Mouse (Mus musculus) adrenal gland, adult 8-10 months (tissue): ENCODE data around the gene Usf3. TPM values are rescaled to one million over a fixed set of nuclear protein-coding genes. Genes with fewer than 3 reads are reported as not detected.

ENCODE experiments used
- DNase-seq: peaks from one replicate; pipeline ENCODE4 v3.0.0; 2022
- total RNA-seq, 4 experiments: library from RNA; stranded (reverse); gene quantifications; 2 replicates each; pipeline ENCODE4 v1.2.4; 2022

The Usf3 gene
- total RNA-seq, 4 experiments from 2014 or later, result 24.1 to 24.9 (median 24.6) TPM

DNA sequence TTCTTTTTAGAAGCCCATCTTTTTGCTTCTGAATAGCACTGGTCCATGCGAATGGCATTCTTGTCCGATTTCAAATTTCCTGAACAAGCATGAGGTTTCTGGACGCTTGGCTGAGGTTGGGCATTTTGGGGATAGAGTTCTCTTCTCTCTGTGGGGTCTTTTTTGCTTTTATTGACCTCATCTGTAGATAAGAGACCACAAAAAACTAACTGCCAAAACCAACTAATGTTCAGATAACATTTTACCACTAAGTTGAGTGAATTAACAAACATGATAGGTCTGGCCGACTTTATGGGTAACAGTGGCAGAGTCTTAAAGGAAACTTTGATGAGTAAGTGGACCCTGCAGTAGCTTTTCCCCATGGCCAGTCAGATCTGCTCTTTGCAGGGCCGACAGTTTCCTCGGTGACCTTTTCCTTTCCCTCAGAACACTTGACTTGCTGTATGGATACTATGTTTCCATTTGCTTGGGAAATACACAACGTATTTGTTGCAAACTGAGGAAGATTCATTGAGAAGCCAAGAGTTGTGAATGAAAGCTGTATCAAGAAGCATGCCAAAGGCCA is 1.0 kb downstream of the Usf3 start:
- no peak for DNase-seq

DNA sequence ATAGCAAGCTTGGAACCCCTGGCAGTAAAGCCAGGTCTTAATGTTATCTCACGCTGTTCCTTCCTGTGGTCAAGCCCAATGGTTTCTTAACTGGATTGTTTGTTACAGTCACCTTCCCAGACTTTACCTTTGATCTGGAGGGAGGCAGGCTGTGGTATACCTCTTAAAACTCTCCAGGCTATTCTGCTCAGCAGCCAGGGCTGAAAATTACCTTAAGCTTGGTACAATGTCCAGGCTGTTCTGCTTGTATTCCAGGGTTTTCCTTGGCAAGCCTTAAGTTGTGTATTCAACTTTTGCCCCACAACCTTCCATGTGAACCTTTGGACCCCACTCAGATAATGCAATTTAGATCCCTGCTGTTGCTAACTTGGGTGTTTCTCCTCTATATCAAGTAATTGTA is 2.0 kb downstream of the Usf3 start:
- DNase-seq, result no peak

DNA sequence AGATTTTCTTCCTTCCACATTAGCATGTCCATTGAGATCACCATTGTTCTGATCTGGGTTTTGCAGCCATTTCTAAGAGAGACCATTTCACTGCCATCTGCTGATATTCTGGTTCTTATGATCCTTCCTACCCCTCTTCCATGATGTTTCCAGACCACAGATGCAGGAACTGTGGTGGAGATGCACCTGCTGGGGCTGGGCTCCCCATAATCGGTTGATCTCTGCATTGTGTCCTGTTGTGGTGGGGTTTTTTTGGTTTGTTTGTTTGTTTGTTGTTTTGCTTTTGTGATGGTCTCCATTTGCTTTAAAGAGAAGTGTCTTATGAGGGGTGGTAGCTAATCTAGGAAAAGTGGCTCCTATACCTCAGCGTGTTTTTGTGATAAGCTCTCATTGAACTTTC is 3.5 kb downstream of the Usf3 start:
- DNase-seq, result no peak

DNA sequence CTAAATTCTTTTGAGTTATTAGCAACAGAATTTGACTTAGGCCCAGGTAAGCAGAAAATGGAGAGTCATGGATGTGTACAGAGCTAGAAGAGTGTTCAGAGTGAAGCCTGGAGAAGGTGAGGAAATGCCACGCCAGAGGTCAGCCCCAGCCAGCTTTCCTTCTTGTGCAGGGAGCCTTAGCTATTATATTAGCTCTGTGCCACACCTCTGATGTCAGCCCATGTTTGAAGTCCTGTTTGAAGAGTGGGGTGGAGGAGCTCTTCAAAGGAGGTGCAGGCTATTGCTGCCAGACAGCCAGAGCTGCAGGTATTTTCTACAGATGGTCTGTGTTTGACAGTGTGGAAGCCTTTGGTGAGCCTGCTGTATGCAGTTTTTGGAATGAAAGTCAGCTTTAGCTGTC is 5.5 kb downstream of the Usf3 start:
- no peak for DNase-seq

DNA sequence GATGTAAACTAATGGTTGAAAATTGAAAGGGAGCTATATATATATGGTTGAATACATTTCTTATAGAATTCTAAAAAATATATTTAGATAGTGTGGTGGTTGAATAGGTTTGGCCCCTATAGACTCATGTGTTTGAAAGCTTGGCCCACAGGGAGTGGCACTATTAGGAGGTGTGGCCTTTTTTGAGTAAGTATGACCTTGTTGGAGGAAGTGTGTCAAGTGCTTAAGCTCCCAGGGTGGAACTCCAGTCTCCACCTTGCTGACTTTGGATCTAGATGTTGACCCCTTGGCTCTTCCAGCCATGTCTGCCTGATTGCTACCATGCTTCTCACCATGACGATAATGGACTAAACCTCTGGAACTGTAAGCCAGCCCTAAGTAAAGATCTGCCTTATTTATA is 9.6 kb downstream of the Usf3 start:
- no peak for DNase-seq

DNA sequence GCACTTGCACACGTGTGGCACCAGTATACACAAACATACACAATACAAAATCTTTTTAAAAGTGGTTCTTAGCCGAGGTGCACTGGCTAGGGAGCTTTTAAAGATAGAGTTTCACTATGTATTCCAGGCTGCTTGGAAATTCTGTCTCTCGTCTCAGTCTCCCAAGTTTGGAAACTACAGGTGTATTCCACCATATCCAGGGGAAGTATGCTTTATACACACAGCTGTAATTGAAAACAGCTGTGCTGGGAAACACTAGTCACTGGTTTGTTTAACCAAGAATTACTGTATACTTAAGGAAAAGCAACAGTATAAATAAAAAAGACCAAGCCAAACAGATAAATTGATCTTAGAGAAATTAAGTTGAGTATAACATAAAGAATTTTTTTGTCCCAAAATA is 11.7 kb downstream of the Usf3 start:
- no peak for DNase-seq

DNA sequence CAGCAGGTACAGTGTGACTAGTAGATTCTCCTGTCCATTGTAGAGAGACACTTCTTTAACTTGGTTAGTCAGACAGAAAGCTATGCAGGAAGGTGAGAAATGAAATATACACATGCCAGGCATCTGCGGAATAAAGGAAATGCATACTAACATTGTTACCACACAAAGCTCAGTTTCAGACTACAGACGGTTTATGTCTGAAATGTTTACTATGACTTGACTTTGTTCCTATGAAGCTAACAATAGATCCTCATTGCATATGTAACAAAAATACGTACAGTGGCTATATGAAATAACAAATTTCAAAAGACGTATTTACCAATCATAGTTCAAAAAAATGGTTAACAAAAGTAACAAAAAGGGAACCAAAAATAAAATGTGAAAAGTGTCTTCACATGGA is 14.1 kb downstream of the Usf3 start:
- no peak for DNase-seq

DNA sequence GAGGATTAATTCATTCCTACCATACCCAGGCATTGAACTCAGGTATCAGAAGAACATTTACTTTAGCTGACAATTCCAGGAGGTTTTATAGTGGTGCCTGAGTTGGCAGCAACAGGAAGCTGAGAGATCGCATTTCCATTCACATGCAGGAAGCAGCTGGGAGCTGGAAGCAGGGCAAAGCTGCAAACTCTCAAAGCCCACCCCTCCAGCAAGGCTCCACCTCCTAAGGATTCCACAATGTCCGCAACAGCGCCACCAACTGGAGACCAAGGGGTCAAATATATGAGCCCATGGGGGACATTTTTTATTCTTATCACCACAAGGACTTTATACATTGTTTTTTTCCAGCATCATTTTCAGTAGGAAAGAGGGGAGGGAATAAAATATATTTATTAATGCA is 15.7 kb downstream of the Usf3 start:
- no peak for DNase-seq

DNA sequence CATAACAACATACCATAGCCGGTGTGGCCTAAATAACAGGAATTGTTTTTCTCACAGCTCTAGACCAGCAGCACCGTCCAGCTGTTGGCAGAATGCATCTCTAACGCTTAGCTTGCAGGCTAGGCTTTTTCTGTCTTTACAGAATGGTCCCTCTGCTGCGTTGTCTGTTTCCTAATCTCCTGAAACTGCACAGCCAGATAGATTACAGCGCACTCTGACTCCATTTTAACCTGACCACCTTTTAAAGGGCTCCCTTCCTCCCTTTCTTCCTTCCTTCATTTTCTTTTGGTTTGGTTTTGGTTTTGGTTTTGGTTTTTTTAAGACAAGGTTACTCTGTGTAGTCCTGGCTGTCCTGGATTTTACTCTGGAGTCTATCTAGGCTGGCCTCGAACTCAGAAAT is 17.0 kb downstream of the Usf3 start:
- DNase-seq, result no peak

DNA sequence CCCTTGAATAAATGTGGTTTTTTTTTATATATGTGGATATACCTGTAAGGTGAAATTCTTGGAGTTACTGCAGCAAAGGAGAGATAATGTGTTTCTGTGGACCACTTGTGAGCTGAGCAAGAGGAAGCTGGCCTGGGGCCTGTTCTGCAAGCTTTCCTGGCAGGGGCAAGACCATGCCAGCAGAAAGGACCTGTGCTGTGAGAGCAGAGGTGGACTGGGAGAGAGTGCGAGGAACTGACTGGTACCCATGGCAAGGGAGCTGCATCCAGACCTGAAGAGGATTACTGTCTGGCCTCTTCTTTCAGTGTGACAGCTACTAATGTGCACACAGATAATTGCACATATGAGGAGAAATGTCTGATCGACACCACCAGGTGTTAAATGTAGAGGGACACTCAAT is 17.9 kb downstream of the Usf3 start:
- DNase-seq, result no peak

DNA sequence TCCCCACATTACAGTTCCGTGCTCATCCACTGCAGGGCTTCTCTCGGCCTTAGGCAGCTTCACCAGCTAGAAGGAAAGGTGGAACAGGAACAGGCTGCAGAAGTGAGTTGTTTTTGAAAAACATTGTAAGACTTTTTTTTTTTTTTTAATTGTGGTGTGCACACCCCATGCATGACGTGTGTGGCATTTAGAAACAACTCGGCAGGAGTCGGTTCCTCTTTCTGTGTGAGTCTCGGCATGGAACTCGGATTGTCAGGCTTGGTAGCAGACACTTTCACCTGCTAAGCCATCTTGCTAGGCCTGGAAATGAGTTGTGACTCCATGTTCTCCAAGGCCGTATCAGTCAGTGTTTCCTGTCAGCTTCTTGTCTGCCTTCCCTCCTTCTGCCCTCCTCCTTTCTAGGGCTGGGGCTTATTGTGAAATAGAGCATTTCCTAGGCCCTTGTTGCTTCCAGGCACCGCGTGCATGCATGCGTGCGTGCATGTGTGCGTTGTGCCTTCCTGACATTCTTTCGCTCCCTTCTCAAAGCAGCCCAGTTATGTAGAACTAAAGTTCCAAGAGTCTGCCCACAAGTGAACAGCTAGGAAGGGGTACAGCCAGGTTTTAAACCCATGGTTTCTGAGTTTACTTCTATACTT is 26.1 kb downstream of the Usf3 start:
- DNase-seq, result no peak

DNA sequence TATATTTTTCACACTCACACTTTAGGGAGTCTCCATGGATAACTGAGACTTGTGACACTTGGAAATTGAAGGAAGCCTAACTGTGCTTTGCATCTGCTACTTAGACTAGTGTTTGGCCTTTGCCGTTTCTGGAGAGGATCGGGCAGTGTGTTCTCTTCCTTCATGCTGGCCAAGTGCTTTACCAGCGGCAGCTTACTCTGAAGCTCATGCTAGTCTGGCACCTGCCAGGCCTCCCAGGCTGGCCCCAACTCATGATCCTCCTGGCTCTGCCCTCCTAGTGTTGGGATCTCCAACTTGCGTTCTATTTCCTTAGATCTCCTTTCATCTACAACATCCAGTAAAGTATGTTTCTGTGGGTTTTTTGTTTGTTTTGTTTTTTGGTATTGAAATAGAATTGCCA is 27.1 kb downstream of the Usf3 start:
- no peak for DNase-seq

DNA sequence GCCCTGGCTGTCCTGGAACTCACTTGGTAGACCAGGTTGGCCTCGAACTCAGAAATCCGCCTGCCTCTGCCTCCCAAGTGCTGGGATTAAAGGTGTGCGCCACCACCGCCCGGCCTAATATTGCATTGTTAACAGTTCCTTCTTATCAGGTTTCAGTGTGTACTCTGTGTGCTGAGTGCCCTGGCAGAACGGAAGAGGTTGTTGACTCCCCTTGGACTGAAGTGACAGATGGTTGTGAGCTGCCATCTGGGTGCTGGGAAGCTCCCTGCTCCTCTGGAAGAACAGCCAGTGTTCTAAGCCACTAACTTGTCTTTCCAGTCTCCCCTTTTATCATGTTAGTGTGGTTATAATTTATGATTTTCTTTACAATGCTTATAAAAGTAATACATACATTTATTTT is 31.3 kb downstream of the Usf3 start:
- DNase-seq, result no peak

DNA sequence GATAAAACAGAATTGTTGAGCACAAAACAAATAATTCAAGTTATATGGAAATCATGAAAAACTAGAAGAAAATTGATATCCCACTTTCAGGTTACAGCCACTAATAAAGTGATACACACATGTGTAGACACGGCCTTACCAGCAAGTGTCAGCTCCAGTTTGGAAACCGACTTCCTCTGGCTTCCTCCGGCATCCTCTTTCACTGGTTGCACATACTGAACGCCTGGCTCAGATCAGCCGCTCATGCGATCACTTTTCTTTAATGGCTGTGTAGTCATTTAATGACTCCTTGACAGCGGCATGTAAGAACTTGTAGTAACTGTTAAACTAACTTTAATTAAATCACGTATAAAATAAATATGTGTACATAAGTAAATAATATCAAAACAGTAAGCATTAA is 32.9 kb downstream of the Usf3 start:
- DNase-seq, result no peak

DNA sequence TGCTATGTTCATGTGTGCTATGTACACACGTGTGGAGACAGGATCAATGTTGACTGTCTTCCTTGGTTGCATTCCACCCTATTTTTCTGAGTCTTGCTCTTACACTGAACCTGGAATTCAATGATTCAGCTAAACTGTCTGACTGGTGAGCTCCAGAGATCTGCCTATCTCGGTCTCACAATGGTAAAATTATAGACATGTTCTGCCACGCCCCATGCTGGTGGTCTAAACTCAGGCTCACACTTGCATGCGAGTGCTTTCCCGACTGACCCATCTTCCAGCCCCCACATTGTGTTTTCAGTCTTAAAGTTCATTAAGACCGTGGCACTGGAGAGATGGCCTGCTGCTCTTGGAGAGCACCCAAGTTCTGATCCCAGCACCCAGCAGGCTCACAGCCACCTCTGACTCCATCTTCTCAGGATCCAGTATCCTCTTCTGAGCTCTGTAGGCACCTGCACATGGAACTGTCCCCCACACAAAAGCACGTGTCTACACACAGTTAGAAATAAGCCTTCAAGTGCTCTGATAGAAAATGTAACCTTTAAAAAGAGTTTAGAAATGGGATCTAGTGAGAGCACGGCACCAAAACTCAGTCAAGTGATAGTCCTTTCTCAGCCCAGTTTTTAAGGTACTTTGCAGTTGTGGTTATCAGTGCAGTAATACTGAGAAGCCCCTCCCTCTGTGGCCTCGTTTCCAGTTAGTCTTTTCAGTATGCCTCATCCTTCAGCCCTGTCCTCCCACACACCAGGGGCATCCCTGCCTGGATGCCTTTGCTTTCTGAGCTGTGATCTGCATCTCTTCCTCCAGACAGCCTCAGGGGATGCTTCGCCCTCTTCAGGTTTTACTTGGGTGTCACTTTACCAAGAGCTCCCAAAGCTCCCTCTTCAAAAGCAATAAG is 37.4 kb downstream of the Usf3 start:
- no peak for DNase-seq

DNA sequence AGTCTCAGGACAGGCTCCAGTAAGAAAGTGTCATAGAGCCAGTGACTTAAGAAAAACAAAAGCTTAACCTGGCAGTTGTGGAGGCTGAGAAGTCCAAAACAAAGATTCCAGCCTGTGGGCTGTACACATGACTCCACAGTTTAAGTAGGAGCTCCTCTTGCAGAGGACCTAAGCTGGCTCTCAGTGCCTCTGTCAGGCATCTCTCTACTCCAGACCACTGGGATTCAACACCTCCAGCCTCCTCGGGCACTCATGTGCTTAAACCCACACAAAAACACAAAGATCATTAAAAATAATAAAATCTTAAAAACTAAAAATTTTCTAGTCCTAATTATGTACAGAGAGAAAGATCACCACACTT is 38.0 kb downstream of the Usf3 start:
- DNase-seq, result no peak

DNA sequence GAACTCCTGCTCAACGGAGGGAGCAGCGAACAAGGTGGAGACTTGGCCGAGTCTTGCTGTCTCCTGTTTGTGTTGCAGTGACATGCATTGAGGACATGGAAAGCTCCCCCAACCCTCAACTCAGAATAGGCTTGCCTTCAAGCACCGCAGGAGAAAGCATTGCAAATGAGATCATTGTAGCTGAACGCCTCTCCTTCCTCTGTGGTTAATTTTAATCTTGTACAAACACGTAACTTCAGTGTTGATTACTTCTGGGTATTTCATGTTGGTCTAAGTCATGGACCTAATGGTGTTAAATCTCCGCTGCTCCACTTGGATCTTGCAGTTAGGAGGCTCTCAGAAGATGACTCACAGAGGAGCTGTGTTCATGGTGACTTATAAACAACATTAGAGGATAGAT is 39.7 kb downstream of the Usf3 start:
- no peak for DNase-seq

DNA sequence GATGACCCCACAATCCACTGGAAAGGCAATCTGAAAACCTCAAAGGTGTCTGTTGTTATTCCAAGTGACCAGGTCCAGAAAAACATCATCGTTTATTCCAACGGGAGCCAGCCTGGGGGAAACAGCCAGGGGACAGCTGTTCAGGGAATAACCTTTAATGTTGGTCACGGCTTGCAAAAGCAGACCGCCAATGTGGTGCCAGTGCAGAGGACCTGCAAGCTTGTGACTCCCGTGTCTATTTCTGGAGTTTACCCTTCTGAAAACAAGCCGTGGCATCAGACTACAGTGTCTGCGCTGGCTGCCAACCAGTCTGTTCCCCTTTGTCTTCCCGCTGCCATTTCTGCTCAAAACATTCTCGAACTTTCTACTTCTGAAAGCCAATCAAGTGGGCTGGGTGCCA is 42.5 kb downstream of the Usf3 start:
- DNase-seq, result no peak

DNA sequence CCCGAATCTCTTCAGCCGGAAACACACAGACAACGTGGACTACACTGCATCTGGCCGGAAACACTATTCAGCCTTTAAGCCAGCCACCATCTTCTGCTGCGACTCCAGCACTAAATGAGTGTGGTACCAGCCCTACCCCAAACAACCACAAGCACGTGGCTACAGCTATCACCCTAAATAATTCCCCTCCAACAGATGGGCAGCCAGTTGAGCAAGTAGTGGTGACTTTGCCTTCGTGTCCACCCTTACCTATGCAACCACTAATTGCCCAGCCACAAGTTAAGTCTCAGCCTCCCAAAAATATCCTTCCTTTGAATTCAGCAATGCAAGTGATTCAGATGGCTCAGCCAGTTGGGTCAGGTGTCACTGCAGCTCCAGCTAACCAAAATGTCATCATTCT is 43.4 kb downstream of the Usf3 start:
- no peak for DNase-seq

DNA sequence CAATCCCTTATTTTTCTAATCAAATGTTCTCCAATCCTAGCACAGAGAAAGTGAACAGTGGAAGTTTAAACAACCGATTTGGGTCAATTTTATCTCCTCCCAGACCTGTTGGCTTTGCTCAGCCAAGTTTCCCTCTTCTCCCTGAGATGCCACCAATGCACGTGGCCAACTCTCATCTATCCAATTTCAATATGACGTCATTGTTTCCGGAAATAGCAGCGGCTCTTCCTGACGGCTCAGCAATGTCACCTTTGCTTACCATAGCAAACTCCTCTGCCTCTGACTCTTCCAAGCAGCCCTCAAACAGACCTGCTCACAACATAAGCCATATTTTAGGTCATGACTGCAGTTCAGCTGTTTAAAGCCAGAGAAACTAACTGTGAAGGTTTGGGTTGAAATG is 48.4 kb downstream of the Usf3 start:
- DNase-seq, result no peak

DNA sequence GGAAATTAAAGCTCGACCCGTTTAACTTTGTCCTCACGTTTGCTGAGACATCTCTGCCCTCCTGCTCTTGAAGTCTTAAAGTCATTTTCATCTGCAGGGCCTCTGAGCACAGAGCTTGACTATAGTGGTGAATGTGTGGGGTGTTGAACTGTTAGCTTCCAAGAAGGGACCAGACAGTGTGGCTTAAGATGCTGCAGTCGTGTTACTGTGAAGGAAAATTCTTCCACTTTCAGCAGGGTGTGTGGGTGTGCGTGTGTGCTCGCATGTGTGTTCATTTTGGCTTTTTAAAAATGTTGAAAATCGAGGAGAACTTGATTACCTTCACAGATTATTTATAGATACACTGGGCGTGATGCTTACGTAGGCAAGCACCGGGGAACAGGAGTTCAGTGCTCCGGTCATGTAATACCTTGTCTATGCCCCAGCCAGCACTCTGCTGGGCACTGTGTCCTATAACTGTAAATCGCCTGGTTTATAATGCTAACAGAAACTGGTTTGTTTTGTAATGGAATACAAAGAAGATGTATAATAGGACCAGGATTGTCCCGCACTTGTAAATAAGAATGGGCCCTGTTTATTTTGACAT is 53.8 kb downstream of the Usf3 start:
- DNase-seq, result no peak

DNA sequence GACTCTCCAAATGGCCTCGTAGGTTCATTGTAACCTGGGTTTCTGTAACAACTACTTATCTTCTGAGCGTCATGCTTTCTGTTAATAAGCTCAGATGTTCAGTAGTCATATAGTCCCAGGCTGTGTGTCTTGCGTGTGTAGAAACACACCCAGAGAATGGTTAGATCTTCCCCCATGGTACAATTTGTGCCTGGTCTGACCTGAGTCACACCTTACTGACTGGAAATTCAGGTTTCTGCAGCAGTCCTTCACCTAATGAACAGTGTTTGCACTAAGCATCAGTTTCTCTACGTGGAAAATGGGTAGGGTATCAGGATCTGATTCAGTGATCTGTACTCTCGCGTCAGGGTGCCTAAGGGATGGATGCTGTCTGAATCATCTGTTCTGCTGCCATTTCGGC is 60.0 kb downstream of the Usf3 start:
- DNase-seq, result no peak

DNA sequence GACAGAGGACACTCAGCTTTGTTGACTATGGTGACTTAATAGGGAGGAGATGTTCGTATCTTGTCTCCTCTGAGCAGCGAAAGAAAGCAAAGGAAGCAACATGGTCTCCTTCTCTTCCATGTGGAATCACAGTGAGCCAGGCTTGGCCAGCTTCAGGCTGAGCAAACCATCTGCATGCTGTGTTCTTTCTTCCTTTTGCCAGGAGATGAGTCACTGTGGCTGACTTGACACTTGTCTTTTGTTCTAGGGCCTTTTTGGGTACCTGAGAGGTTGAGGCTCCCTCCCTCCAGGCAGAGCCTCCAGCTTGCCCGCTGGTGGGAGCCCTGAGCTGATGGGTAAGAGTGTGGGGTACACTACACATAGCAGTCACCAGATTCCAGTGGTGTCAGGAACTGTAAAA is 64.8 kb downstream of the Usf3 start:
- no peak for DNase-seq

DNA sequence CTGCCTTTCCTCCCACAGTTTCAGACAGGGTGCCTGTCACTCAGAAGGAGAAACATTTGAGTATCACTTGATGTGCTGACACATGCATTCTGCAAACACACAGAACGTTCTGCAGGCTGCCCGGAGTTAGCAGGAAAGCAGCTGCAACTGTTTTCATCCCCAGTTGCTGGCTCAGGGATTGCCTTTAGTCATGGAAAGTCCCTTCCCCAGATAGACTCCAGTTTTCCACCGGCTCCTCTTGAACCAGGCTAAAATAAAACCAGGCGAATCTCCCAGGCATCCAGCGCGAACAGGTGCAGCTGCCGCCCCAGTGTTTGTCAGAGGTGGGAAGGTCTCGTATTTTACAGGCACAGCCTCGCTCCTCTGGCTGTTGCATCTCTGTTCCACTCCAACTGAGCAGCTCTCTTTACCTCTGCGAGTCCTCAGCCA is 65.8 kb downstream of the Usf3 start:
- DNase-seq, result no peak
